Mouse (Mus musculus): Measurements from ENCODE around the gene Rex1bd.

The Rex1bd gene

GRCm38 (mm10) chr8:70506328-70507026 lies at the start of gene Rex1bd:
Gene Rex1bd (minus strand): TSS chr8:70506752.
- DNase-seq, result peak; percentile 95 to 97

- DNase-seq, result no peak
Observed at GRCm38 (mm10) chr8:70555079-70555747, 48.7 kb upstream of the Rex1bd start.

GRCm38 (mm10) chr8:70553740-70554139 lies 47.2 kb upstream of the Rex1bd start:
- DNase-seq, result peak; percentile 56 to 59

- no peak for DNase-seq
Observed at GRCm38 (mm10) chr8:70552836-70553235, 46.3 kb upstream of the Rex1bd start.

GRCm38 (mm10) chr8:70551558-70552161 lies 45.1 kb upstream of the Rex1bd start:
- DNase-seq, result no peak

- DNase-seq, result no peak
Observed at GRCm38 (mm10) chr8:70549412-70550184, 43.0 kb upstream of the Rex1bd start.

GRCm38 (mm10) chr8:70547762-70548161 lies 41.2 kb upstream of the Rex1bd start:
- peak in 1 of 2 experiments; percentile 58 for DNase-seq

- peak in 1 of 2 experiments; percentile 22 for DNase-seq
Observed at GRCm38 (mm10) chr8:70546412-70546811, 39.9 kb upstream of the Rex1bd start.

GRCm38 (mm10) chr8:70544200-70544687 lies 37.7 kb upstream of the Rex1bd start:
- peak; percentile 75 to 83 for DNase-seq

- DNase-seq, result no peak
Observed at GRCm38 (mm10) chr8:70541081-70541480, 34.5 kb upstream of the Rex1bd start.

- no peak for DNase-seq
Observed at GRCm38 (mm10) chr8:70540507-70541071, 34.0 kb upstream of the Rex1bd start.

- DNase-seq, result peak in 1 of 2 experiments; percentile 21
Observed at GRCm38 (mm10) chr8:70540013-70540506, 33.5 kb upstream of the Rex1bd start.

- DNase-seq, result peak; percentile 100
Observed at GRCm38 (mm10) chr8:70539077-70539813, 32.7 kb upstream of the Rex1bd start, which contains the start of gene Ell. Gene Ell (plus strand): TSS chr8:70539457.

GRCm38 (mm10) chr8:70538633-70539076 lies 32.1 kb upstream of the Rex1bd start:
- peak; percentile 99 to 100 for DNase-seq

GRCm38 (mm10) chr8:70538024-70538579 lies 31.6 kb upstream of the Rex1bd start:
- peak; percentile 84 to 90 for DNase-seq

GRCm38 (mm10) chr8:70535701-70536100 lies 29.1 kb upstream of the Rex1bd start:
- no peak for DNase-seq

GRCm38 (mm10) chr8:70535221-70535620 lies 28.7 kb upstream of the Rex1bd start:
- peak; percentile 37 to 74 for DNase-seq

GRCm38 (mm10) chr8:70534281-70534680 lies 27.7 kb upstream of the Rex1bd start:
- DNase-seq, result no peak

- DNase-seq, result no peak
Observed at GRCm38 (mm10) chr8:70530314-70530713, 23.8 kb upstream of the Rex1bd start.

GRCm38 (mm10) chr8:70529741-70530161 lies 23.2 kb upstream of the Rex1bd start:
- DNase-seq, result no peak

GRCm38 (mm10) chr8:70529299-70529698 lies 22.7 kb upstream of the Rex1bd start:
- peak in 1 of 2 experiments; percentile 28 for DNase-seq

All from lung, postnatal 4 days (tissue).